Mouse (Mus musculus) cerebellum, adult 2 months (tissue): ENCODE data around the gene Fam129b. TPM values are rescaled to one million over a fixed set of nuclear protein-coding genes. Genes with fewer than 3 reads are reported as not detected.

Source experiments
- DNase-seq, 2 experiments: peaks; one replicate each; pipeline ENCODE4 v3.0.0; 2021
- H3K27ac ChIP-seq: fragments of 200-500 bp; 2 replicates; pipeline ENCODE4 v1.5.1; 2012; ENCODE audit warnings: low read length, control low read depth, inconsistent platforms; ENCODE audit not compliant: insufficient read depth
- H3K27me3 ChIP-seq: fragments of 200-500 bp; 2 replicates; pipeline ENCODE4 v1.6.1; 2012; ENCODE audit warnings: inconsistent platforms, mild to moderate bottlenecking, low read length, moderate library complexity; ENCODE audit not compliant: control insufficient read depth, insufficient read depth
- H3K4me1 ChIP-seq: fragments of 200-500 bp; 2 replicates; pipeline ENCODE4 v1.6.1; 2011; ENCODE audit warnings: low read length; ENCODE audit not compliant: control insufficient read depth, insufficient read depth
- H3K4me3 ChIP-seq: fragments of 200-500 bp; replicated peaks from 2 replicates; pipeline ENCODE3; 2011; ENCODE audit warnings: mild to moderate bottlenecking, low read depth, low read length, control low read depth; ENCODE audit not compliant: insufficient read depth
- CTCF ChIP-seq: fragments of 200-500 bp; IDR thresholded peaks from 2 replicates; pipeline ENCODE4 v1.5.1; 2011; ENCODE audit warnings: low read depth, mild to moderate bottlenecking, control low read depth, low read length, moderate library complexity, borderline replicate concordance; ENCODE audit not compliant: insufficient read depth
- POLR2A ChIP-seq: fragments of 200-500 bp; IDR thresholded peaks from 2 replicates; pipeline ENCODE4 v1.6.1; 2011; ENCODE audit warnings: low read length, control low read depth, borderline replicate concordance; ENCODE audit not compliant: insufficient read depth
- WGBS: fragments of 180-500 bp; shearing (Covaris S2); methylation state at CpG from one replicate; pipeline ENCODE4 v1.1.7; 2018; 5-methylcytosine and 5-hydroxymethylcytosine counted together
- polyA plus RNA-seq: library from polyadenylated mRNA; depleted of rRNA; stranded (reverse); fragments of >200 nt; gene quantifications from 2 replicates; pipeline ENCODE4 v1.2.3, GENCODE M21; 2012

The Fam129b gene
- polyA plus RNA-seq, 1 experiment, result 24.5 TPM

GRCm38 (mm10) chr2:32911639-32912182 lies 35.8 kb downstream of the Fam129b start:
- WGBS, result 69% methylated on average over 7 of the region's 7 CpGs
- peaks cover 9% of the 10 kb centered on the region for H3K4me1 ChIP-seq
- H3K27me3 ChIP-seq, result no peaks in the 10 kb centered on the region
- no peak for DNase-seq
- H3K27ac ChIP-seq, result no peak overlapping the region
- TF ChIP-seq CTCF (no peak), POLR2A (no peak)
- no peak overlapping the region for H3K4me3 ChIP-seq

DNA sequence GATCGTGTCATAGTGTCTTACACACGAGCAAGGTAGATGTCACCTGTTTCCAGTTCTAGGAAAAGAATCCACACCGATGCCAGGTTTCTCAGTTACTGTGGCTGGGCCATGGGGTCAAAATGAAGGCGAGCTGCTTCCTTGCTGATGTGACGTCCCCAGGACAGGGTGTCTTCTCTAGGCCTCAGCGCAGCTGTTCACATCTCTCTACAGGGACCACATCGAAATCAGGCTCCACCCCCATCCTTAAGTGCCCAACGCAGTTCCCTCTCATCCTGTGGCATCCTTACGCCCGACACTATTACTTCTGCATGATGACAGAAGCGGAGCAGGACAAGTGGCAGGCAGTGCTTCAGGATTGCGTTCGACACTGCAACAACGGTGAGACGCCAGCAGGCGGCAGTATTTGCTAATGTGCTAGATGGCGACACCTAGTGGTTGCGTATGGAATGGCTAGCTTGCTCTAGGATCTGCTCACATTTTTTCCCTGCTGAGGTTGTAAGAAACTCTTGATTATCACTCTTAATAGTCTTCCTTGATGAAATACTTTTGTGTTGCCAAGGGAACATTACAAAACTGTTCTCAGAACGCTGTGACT lies 36.4 kb downstream of the Fam129b start:
- Histone ChIP-seq H3K27ac (no peak overlapping the region), H3K27me3 (no peaks in the 10 kb centered on the region), H3K4me1 (peaks cover 9% of the 10 kb centered on the region), H3K4me3 (no peak overlapping the region)
- WGBS, result 31% methylated on average over 19 of the region's 19 CpGs
- peak; percentile 77 to 86 for DNase-seq
- TF ChIP-seq CTCF (peak; percentile 100), POLR2A (no peak)

GRCm38 (mm10) chr2:32914362-32914761 lies 38.4 kb downstream of the Fam129b start:
- DNase-seq, result no peak
- Histone ChIP-seq H3K27ac (no peak overlapping the region), H3K27me3 (no peaks in the 10 kb centered on the region), H3K4me3 (no peak overlapping the region), H3K4me1 (peaks cover 9% of the 10 kb centered on the region)
- TF ChIP-seq POLR2A, result no peak
- no peak for TF ChIP-seq CTCF
- WGBS, result 70% methylated on average over 5 of the region's 5 CpGs

GRCm38 (mm10) chr2:32914896-32915295 lies 39.0 kb downstream of the Fam129b start:
- H3K4me3 ChIP-seq, result no peak overlapping the region
- H3K27ac ChIP-seq, result no peak overlapping the region
- peaks cover 9% of the 10 kb centered on the region for H3K4me1 ChIP-seq
- 45% methylated on average over 3 of the region's 3 CpGs for WGBS
- H3K27me3 ChIP-seq, result no peaks in the 10 kb centered on the region
- TF ChIP-seq POLR2A (no peak), CTCF (no peak)
- peak in 1 of 2 experiments; percentile 34 for DNase-seq

GRCm38 (mm10) chr2:32917526-32917925 lies 41.6 kb downstream of the Fam129b start:
- WGBS, result 80% methylated on average over 11 of the region's 11 CpGs
- no peak for DNase-seq
- Histone ChIP-seq H3K4me1 (peaks cover 9% of the 10 kb centered on the region), H3K27me3 (no peaks in the 10 kb centered on the region), H3K4me3 (no peak overlapping the region), H3K27ac (no peak overlapping the region)
- no peak for TF ChIP-seq CTCF
- TF ChIP-seq POLR2A, result no peak

- WGBS, result 81% methylated on average over 9 of the region's 9 CpGs
- Histone ChIP-seq H3K4me1 (peaks cover 9% of the 10 kb centered on the region), H3K27me3 (no peaks in the 10 kb centered on the region), H3K4me3 (no peak overlapping the region), H3K27ac (no peak overlapping the region)
- DNase-seq, result no peak
- no peak for TF ChIP-seq POLR2A
- TF ChIP-seq CTCF, result no peak
Observed at GRCm38 (mm10) chr2:32918391-32918790, 42.5 kb downstream of the Fam129b start.

DNA sequence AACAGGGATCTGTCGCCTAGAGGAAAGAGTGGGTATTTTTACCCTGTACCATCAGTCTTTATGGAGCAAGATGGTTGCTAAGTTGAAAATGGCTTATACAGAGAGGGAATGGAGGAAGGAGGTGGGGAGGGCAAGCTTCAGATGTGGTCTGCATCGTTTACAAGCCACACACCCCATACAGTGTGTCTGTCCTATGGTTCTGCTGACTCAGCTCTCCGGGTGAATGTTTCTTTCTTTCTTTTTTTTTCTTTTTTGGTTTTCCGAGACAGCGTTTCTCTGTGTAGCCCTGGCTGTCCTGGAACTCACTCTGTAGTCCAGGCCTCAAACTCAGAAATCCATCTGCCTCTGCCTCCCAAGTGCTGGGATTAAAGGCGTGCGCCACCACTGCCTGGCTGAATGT lies 45.3 kb downstream of the Fam129b start:
- DNase-seq, result no peak
- TF ChIP-seq CTCF (no peak), POLR2A (no peak)
- Histone ChIP-seq H3K4me1 (peaks cover 1% of the 10 kb centered on the region; the same call in 1 of the 2 replicates), H3K4me3 (no peak overlapping the region), H3K27ac (no peak overlapping the region), H3K27me3 (no peaks in the 10 kb centered on the region)
- WGBS, result 76% methylated on average over 7 of the region's 7 CpGs

- 85% methylated on average over 15 of the region's 15 CpGs for WGBS
- no peak overlapping the region for H3K4me3 ChIP-seq
- H3K27ac ChIP-seq, result no peak overlapping the region
Observed at GRCm38 (mm10) chr2:32921801-32922380, 46.0 kb downstream of the Fam129b start.

More at GRCm38 (mm10) chr2:32921801-32922380, 46.0 kb downstream of the Fam129b start:
- DNase-seq, result no peak
- H3K4me1 ChIP-seq, result peaks cover 8% of the 10 kb centered on the region
- H3K27me3 ChIP-seq, result no peaks in the 10 kb centered on the region
- no peak for TF ChIP-seq CTCF
- no peak for TF ChIP-seq POLR2A
